Mouse (Mus musculus): ENCODE results near the gene Papss2. TPM values are rescaled to one million over a fixed set of nuclear protein-coding genes. Genes with fewer than 3 reads are reported as not detected.
A peak's percentile ranks its signal among the peaks of the same experiment; 100 is the strongest.
"Not testable (repeated sequence)": the region's sequence is repeated elsewhere in the genome, so short reads cannot be mapped to it uniquely, and the experiment has no call there.

Papss2 gene
- polyA plus RNA-seq, 1 experiment from 2014 or later: 2.0 TPM

DNA sequence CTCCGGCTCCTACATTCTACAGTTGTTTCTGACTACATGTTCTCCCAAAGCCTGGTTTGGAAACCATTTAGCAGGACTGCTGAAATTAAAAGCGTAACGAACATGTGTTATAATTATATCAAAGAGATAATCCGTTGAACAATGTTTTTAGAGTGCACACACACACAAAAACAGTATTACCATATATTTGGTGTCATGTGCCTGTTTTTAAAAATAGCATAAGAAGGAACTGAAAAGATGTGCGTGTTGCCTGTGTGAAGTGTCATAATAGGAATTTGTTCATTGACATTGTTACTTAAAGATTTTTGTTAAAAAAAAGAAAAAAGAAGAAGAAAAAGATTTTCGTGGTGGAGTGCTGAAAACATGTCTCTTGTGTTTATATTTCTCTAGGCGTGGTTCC, 50.3 kb downstream of the Papss2 start:
- no peaks in the 10 kb centered on the region for H3K36me3 ChIP-seq
- H3K4me2 ChIP-seq: no peak overlapping the region
- H3K9me3 ChIP-seq (replicated peaks): 0 out of 2 replicates have a peak, but pooled peaks cover 4% of the 10 kb centered on the region
- no peak for ATAC-seq
- WGBS (ENCODE audit: insufficient replicate concordance): 80% methylated on average over 7 of the region's 7 CpGs
- H3K9ac ChIP-seq: no peak overlapping the region
- no peak overlapping the region for H3K27ac ChIP-seq
- H3K27me3 ChIP-seq (replicated peaks): no peaks in the 10 kb centered on the region
- no peak overlapping the region for H3K4me3 ChIP-seq
- H3K4me1 ChIP-seq: peaks cover 6% of the 10 kb centered on the region; the same call in 1 of the 2 replicates

DNA sequence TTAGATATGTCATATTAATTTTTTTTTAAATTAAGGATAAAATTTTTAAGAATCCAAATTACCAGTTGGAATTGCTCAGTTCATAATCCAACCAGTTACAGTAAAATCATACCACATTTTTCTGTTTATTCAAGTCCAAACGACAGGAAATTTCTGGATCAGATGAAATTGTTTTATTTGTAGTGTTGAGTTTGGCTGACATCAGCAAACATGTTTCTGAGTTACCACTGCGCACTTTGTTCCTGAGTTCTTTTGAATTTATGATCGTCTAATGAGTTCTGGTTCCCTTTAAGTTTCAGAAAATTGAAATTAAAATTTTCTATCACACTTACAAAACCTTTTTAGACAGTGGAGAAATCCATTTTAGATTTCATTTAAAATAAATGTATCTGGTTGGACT, 50.8 kb downstream of the Papss2 start:
- H3K4me1 ChIP-seq: peaks cover 6% of the 10 kb centered on the region; the same call in 1 of the 2 replicates
- no peak overlapping the region for H3K27ac ChIP-seq
- no peak overlapping the region for H3K9ac ChIP-seq
- 78% methylated on average over 3 of the region's 3 CpGs for WGBS (ENCODE audit: insufficient replicate concordance)
- H3K4me2 ChIP-seq: no peak overlapping the region
- no peak for ATAC-seq
- no peaks in the 10 kb centered on the region for H3K36me3 ChIP-seq
- no peak overlapping the region for H3K4me3 ChIP-seq
- no peaks in the 10 kb centered on the region for H3K27me3 ChIP-seq (replicated peaks)
- 0 out of 2 replicates have a peak, but pooled peaks cover 4% of the 10 kb centered on the region for H3K9me3 ChIP-seq (replicated peaks)

DNA sequence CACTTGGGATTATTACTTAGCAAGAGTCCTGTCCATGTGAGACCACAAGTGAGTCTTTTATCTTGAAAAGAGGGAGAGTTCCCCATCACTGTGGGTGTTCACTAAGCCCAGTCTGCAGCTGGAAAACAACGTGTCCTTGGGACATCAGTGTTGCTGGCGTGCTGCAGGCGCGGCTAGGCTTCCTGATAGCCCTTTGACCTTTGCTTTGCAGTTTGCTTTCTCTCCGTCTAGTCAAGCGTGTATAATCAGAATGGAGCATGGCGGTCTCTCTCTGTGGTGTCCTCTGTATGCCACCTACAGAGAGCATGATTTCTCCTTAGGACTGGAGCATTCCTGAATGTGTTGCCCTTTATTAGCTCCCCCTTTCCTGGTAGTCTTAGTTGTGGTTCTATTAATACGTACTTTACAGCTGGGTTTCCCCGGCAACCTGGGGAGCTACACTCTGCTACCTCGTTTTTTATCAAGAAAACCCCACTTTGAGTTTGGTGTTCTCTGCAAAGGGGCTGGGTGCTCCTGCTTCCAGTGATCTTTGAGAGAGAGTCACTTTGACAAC, 52.5 kb downstream of the Papss2 start:
- Histone ChIP-seq H3K4me2 (no peak overlapping the region), H3K27ac (0 out of 2 replicates have a peak overlapping the region, but pooled peaks have one; percentile 38), H3K9ac (no peak overlapping the region), H3K4me1 (peaks cover 13% of the 10 kb centered on the region), H3K4me3 (no peak overlapping the region), H3K9me3 (replicated peaks) (0 out of 2 replicates have a peak, but pooled peaks cover 4% of the 10 kb centered on the region), H3K36me3 (no peaks in the 10 kb centered on the region), H3K27me3 (replicated peaks) (no peaks in the 10 kb centered on the region)
- 66% methylated on average over 10 of the region's 10 CpGs for WGBS (ENCODE audit: insufficient replicate concordance)
- peak; percentile 44; the same call in 1 of the 2 replicates for ATAC-seq

DNA sequence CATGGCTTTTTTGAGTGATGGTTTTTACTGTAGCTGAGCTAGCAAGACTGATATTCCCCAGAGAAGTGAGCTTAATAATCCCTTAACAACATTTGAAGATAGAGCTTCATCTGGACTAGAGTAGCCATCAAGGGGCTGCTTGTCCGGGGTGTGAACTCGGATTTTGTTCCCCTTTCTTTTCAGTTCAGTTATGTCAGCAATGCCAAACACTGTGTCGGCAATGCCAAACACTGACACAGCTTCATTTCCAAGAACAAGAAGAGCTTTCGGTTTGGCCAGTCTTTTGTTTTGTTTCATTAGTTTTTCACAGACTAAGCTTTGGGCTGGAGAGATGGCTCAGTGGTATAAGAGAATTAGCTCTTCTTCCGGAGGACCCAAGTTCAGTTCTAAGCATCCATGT, 55.5 kb downstream of the Papss2 start:
- no peak for ATAC-seq
- WGBS (ENCODE audit: insufficient replicate concordance): 69% methylated on average over 5 of the region's 5 CpGs
- Histone ChIP-seq H3K27me3 (replicated peaks) (no peaks in the 10 kb centered on the region), H3K27ac (no peak overlapping the region), H3K9me3 (replicated peaks) (no peaks in the 10 kb centered on the region), H3K4me3 (no peak overlapping the region), H3K4me1 (peaks cover 28% of the 10 kb centered on the region), H3K36me3 (no peaks in the 10 kb centered on the region), H3K9ac (no peak overlapping the region), H3K4me2 (no peak overlapping the region)

DNA sequence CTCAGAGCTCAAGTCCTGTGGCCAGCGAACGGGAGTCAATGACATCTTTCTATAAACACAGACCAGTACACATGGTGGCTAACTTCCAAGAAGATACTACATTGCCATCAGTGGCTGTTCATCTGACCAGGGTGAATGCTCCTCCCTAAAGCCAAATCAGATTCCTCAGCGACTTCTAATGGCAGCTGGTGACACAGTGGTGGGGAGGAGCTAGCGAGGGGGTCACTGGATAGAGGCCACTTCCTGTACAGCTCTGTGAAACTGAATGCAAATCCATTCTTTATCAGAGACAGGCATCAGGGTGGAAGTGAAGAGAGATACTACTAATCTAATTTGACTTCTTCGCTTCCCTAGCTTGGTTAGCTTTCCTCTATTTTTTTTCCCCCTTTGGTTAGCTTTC, 57.5 kb downstream of the Papss2 start:
- WGBS (ENCODE audit: insufficient replicate concordance): 48% methylated on average over 5 of the region's 5 CpGs
- ATAC-seq: no peak
- H3K4me1 ChIP-seq: peaks cover 40% of the 10 kb centered on the region
- H3K9ac ChIP-seq: no peak overlapping the region
- no peak overlapping the region for H3K4me2 ChIP-seq
- no peak overlapping the region for H3K4me3 ChIP-seq
- H3K36me3 ChIP-seq: no peaks in the 10 kb centered on the region
- H3K27ac ChIP-seq: no peak overlapping the region
- H3K9me3 ChIP-seq (replicated peaks): no peaks in the 10 kb centered on the region
- no peaks in the 10 kb centered on the region for H3K27me3 ChIP-seq (replicated peaks)

DNA sequence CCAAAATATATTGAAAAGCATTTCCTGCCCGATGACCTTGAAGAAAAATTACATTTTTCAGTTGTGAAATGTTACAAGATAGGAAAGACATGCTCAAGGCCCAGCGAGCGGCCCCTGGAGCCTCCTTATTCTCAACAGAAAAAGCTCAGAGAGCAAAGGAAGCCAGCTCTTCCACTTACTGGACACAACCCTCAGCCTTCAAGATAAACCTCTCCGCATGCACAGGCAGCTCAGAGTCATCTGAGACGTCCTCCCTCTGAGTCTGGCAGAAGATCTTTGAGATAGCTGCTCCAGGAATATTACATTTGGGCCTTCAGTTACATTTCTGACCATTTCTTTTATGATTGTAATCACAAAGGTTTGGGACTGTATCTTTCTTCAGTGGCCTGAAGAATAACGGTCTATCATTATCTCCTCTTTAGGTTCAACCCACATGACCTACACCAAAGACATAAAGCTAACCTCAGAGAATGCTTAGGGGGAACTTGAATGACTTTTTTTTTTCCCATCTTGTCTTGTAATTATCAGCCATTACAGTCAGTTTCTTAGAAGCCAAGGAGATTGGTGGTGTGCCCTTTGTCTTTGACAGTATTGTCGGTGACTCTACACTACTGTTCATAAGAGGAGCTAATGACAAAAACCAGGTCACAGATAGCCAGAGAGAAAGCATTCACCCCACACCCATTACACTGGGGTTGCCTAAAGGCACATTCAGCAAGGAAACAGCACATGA, 58.2 kb downstream of the Papss2 start:
- WGBS (ENCODE audit: insufficient replicate concordance): 37% methylated on average over 7 of the region's 7 CpGs
- Histone ChIP-seq H3K9ac (no peak overlapping the region), H3K4me1 (peaks cover 36% of the 10 kb centered on the region), H3K27me3 (replicated peaks) (no peaks in the 10 kb centered on the region), H3K27ac (no peak overlapping the region), H3K4me2 (no peak overlapping the region), H3K4me3 (no peak overlapping the region), H3K36me3 (no peaks in the 10 kb centered on the region), H3K9me3 (replicated peaks) (no peaks in the 10 kb centered on the region)
- 0 out of 2 replicates have a peak, but pooled peaks have one; percentile 24 for ATAC-seq

DNA sequence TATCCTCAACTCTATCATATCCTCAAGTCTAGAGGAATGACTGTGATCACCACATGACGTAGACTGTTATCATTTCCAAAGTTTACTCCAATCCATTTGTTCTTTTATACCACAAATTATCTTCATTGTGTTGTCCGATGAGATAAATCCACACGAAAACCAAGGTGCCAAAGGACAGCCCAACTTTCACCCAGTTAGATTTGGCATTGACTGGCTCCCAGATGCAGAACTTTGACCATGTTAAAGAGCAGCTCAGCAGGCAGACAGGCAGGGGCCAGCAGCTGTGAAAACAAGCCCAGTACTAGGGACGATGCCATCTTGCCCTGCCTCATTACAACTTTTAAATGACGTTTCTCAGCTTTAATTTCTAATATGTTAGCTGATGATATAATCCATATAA, 63.8 kb downstream of the Papss2 start:
- no peaks in the 10 kb centered on the region for H3K27me3 ChIP-seq (replicated peaks)
- peaks cover 2% of the 10 kb centered on the region; the same call in 1 of the 2 replicates for H3K36me3 ChIP-seq
- H3K9ac ChIP-seq: no peak overlapping the region
- no peak overlapping the region for H3K4me2 ChIP-seq
- no peaks in the 10 kb centered on the region for H3K9me3 ChIP-seq (replicated peaks)
- ATAC-seq: no peak
- H3K4me3 ChIP-seq: no peak overlapping the region
- 60% methylated on average over 5 of the region's 5 CpGs for WGBS (ENCODE audit: insufficient replicate concordance)
- H3K27ac ChIP-seq: no peak overlapping the region
- H3K4me1 ChIP-seq: peaks cover 18% of the 10 kb centered on the region

DNA sequence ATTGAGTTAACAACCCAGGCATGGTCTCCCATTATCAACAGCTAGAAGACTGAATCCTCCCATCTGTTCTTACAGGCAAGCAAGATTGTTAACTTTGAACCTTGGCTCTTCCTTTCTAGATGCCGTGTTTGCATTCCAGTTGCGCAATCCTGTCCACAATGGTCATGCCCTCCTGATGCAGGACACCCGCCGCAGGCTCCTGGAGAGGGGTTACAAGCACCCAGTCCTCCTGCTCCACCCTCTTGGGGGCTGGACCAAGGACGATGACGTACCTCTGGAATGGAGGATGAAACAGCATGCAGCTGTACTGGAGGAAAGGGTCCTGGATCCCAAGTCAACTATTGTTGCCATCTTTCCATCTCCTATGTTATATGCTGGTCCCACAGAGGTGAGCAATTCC, 67.3 kb downstream of the Papss2 start:
- Histone ChIP-seq H3K27me3 (replicated peaks) (no peaks in the 10 kb centered on the region), H3K27ac (no peak overlapping the region), H3K9ac (no peak overlapping the region), H3K4me2 (no peak overlapping the region), H3K4me1 (no peaks in the 10 kb centered on the region; the same call in 1 of the 2 replicates), H3K9me3 (replicated peaks) (no peaks in the 10 kb centered on the region), H3K4me3 (no peak overlapping the region), H3K36me3 (peaks cover 7% of the 10 kb centered on the region)
- 0 out of 2 replicates have a peak, but pooled peaks have one; percentile 27 for ATAC-seq
- 60% methylated on average over 6 of the region's 6 CpGs for WGBS (ENCODE audit: insufficient replicate concordance)

DNA sequence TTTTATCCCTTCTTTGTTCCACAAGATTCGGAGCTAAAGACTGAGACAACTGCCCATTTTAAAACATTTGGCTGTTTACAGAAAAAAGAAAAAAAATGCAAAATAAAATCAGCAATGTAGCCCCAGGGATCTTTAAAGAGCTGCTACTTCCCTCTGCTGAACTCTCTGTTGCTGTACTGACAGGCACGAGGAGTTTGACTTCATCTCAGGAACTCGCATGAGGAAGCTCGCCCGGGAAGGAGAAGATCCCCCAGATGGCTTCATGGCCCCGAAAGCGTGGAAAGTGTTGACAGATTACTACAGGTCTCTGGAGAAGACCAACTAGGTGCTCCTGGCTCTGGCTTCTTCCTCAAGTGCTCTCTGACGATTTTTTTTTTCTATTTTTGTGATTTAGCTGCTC, 69.7 kb downstream of the Papss2 start:
- no peak overlapping the region for H3K27ac ChIP-seq
- no peak for ATAC-seq
- H3K4me3 ChIP-seq: no peak overlapping the region
- H3K9me3 ChIP-seq (replicated peaks): no peaks in the 10 kb centered on the region
- peaks cover 10% of the 10 kb centered on the region for H3K36me3 ChIP-seq
- H3K27me3 ChIP-seq (replicated peaks): no peaks in the 10 kb centered on the region
- H3K9ac ChIP-seq: no peak overlapping the region
- H3K4me1 ChIP-seq: no peaks in the 10 kb centered on the region; the same call in 1 of the 2 replicates
- WGBS (ENCODE audit: insufficient replicate concordance): 68% methylated on average over 8 of the region's 8 CpGs
- no peak overlapping the region for H3K4me2 ChIP-seq

DNA sequence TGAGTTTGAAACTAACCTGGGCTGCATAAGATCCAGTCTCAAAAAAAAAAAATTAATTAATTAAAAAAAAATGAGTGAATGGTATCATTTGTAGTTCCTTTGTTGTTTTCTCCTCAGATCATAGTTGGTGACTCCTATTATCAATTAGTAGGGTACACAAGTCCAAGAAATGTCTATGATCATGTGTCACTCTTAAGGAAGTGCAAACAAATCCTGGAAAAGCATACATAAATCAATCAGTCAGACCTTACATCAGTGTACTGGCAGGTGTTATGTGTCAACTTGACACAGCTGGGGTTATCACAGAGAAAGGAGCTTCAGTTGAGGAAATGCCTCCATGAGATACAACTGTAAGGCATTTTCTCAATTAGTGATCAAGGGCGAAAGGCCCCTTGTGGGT, 72.2 kb downstream of the Papss2 start:
- H3K9ac ChIP-seq; H3K27ac ChIP-seq; H3K9me3 ChIP-seq (replicated peaks); H3K4me1 ChIP-seq; H3K27me3 ChIP-seq (replicated peaks); H3K4me3 ChIP-seq; H3K4me2 ChIP-seq; ATAC-seq: not testable (repeated sequence)
- peaks cover 29% of the 10 kb centered on the region for H3K36me3 ChIP-seq
- 65% methylated on average over 1 of the region's 1 CpGs for WGBS (ENCODE audit: insufficient replicate concordance)

DNA sequence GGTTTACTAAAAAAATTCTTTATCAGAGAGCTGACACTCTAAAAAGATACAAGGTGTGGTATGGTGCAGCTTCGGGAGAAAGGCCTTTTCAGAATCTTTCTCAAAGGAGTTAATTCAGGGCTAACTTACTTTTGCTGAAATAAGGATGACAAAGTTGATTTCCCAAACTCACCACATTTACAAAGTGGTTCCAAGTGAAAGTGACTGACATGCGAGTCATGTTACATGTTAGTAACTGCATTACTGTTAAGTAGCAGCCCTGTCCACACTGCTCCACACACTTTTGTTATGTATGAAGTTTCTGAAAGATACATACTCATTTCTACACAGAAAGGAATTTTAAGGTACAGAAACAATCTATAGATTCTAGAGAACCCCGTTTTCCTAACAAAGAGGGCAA, 80.2 kb downstream of the Papss2 start:
- ATAC-seq: no peak
- H3K4me2 ChIP-seq: no peak overlapping the region
- peaks cover 55% of the 10 kb centered on the region for H3K36me3 ChIP-seq
- no peak overlapping the region for H3K4me3 ChIP-seq
- no peaks in the 10 kb centered on the region for H3K9me3 ChIP-seq (replicated peaks)
- no peak overlapping the region for H3K9ac ChIP-seq
- no peaks in the 10 kb centered on the region for H3K27me3 ChIP-seq (replicated peaks)
- 74% methylated on average over 3 of the region's 3 CpGs for WGBS (ENCODE audit: insufficient replicate concordance)
- no peaks in the 10 kb centered on the region for H3K4me1 ChIP-seq
- no peak overlapping the region for H3K27ac ChIP-seq

DNA sequence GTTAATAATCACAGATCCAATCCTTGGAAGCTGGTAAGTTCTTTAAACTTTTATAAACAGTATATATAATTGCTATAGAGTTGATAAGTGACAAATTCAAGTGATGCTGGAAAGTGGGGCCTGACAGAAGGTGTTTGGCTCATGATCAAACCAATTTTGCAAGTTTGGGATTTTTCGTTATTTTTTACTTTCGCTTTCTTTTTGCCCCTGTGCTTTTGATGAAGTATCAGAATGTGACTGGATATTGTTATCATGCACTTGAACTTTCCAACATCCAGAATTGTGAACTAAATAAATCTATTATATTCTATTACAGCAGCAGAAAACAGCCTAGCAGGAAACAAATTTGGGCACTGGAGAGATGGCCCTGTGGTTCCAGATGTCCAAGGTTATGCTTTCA, 85.3 kb downstream of the Papss2 start:
- Histone ChIP-seq H3K9me3 (replicated peaks) (no peaks in the 10 kb centered on the region), H3K4me1 (no peaks in the 10 kb centered on the region), H3K27ac (no peak overlapping the region), H3K4me2 (no peak overlapping the region), H3K27me3 (replicated peaks) (no peaks in the 10 kb centered on the region), H3K36me3 (peaks cover 54% of the 10 kb centered on the region), H3K4me3 (no peak overlapping the region), H3K9ac (no peak overlapping the region)
- WGBS (ENCODE audit: insufficient replicate concordance): 87% methylated on average over 2 of the region's 2 CpGs
- no peak for ATAC-seq

All from liver, embryonic 12.5 days (tissue).